Mouse (Mus musculus) CH12.LX (cell line): Measurements from ENCODE around the gene Stom. TPM values are rescaled to one million over a fixed set of nuclear protein-coding genes. Genes with fewer than 3 reads are reported as not detected.

Experiments used
- DNase-seq: peaks from one replicate; pipeline ENCODE4 v3.0.0-alpha.2; 2013; ENCODE audit errors: extremely low read depth
- H3K27ac ChIP-seq: 2 replicates; pipeline ENCODE4 v1.5.1; 2012; ENCODE audit warnings: low read depth, mild to moderate bottlenecking, control low read depth, moderate library complexity; ENCODE audit not compliant: insufficient read depth
- H3K27me3 ChIP-seq: replicated peaks from 2 replicates; pipeline ENCODE3; 2012; ENCODE audit warnings: inconsistent platforms
- H3K36me3 ChIP-seq, 2 experiments: replicated peaks in 1 of 2; 2 replicates each; pipeline versions ENCODE3 to v1.6.1; 2012; ENCODE audit warnings: inconsistent platforms in 1 of 2, low read length in 1 of 2, mild to moderate bottlenecking in 1 of 2, mixed read lengths in 1 of 2, moderate library complexity in 1 of 2; ENCODE audit not compliant: control insufficient read depth in 1 of 2, insufficient read depth in 1 of 2
- H3K4me1 ChIP-seq, 2 experiments: 2 replicates each; pipeline ENCODE4 v1.6.1; 2012; ENCODE audit warnings: inconsistent platforms in 1 of 2, moderate library complexity in 1 of 2; ENCODE audit not compliant: insufficient read depth in 2 of 2, control insufficient read depth in 1 of 2
- H3K4me2 ChIP-seq: 2 replicates; pipeline ENCODE4 v1.6.1; 2012; ENCODE audit warnings: low read depth, mild to moderate bottlenecking, control low read depth; ENCODE audit not compliant: poor library complexity, insufficient read depth, severe bottlenecking
- H3K4me3 ChIP-seq, 3 experiments: fragments of 150-350 bp in 1 of 3; sonication (generic) in 1 of 3; replicated peaks in 1 of 3; 2 replicates each; pipeline versions ENCODE3 to v1.5.1; 2011 to 2012; ENCODE audit warnings: low read depth in 2 of 3, low read length in 2 of 3, mild to moderate bottlenecking in 2 of 3, moderate library complexity in 2 of 3, control low read depth in 1 of 3, improper control_type of control experiment in 1 of 3, inconsistent platforms in 1 of 3, mixed read lengths in 1 of 3; ENCODE audit not compliant: poor library complexity in 1 of 3
- H3K79me2 ChIP-seq: replicated peaks from 2 replicates; pipeline ENCODE4 v1.6.1; 2012; ENCODE audit warnings: mild to moderate bottlenecking, moderate library complexity; ENCODE audit not compliant: control insufficient read depth, poor library complexity, insufficient read depth, severe bottlenecking; ENCODE audit errors: extremely low read depth
- H3K9ac ChIP-seq: 2 replicates; pipeline ENCODE4 v1.6.1; 2012; ENCODE audit warnings: low read depth, mild to moderate bottlenecking, control low read depth, moderate library complexity; ENCODE audit not compliant: insufficient read depth
- H3K9me3 ChIP-seq: replicated peaks from 2 replicates; pipeline ENCODE3; 2012; ENCODE audit warnings: low read length, inconsistent platforms, mixed read lengths
- BHLHE40 ChIP-seq: IDR thresholded peaks from 2 replicates; pipeline ENCODE4 v1.6.1; 2011; ENCODE audit warnings: mild to moderate bottlenecking, low read depth, low read length, improper control_type of control experiment
- CHD1 ChIP-seq: IDR thresholded peaks from 2 replicates; pipeline ENCODE4 v1.6.1; 2012; ENCODE audit warnings: low read depth, low read length, improper control_type of control experiment, inconsistent platforms
- CTCF ChIP-seq, 2 experiments: IDR thresholded peaks in 1 of 2; conservative IDR thresholded peaks in 1 of 2; 2 replicates each; pipeline ENCODE4 v1.5.1; 2011 to 2012; ENCODE audit warnings: low read depth in 2 of 2, low read length in 2 of 2, improper control_type of control experiment in 1 of 2, inconsistent platforms in 1 of 2, mild to moderate bottlenecking in 1 of 2, moderate library complexity in 1 of 2
- E2F4 ChIP-seq: IDR thresholded peaks from 2 replicates; pipeline ENCODE4 v1.6.1; 2011; ENCODE audit warnings: low read depth, low read length, improper control_type of control experiment; ENCODE audit not compliant: insufficient replicate concordance
- EP300 ChIP-seq: IDR thresholded peaks from 2 replicates; pipeline ENCODE4 v1.6.1; 2011; ENCODE audit warnings: low read length, improper control_type of control experiment
- ETS1 ChIP-seq: conservative IDR thresholded peaks from 2 replicates; pipeline ENCODE4 v1.6.1; 2012; ENCODE audit warnings: low read depth, mild to moderate bottlenecking, inconsistent platforms, low read length, improper control_type of control experiment, moderate library complexity
- HCFC1 ChIP-seq: IDR thresholded peaks from 2 replicates; pipeline ENCODE4 v1.6.1; 2012; ENCODE audit warnings: low read depth, mild to moderate bottlenecking, inconsistent platforms, low read length, improper control_type of control experiment
- JUN ChIP-seq: IDR thresholded peaks from 2 replicates; pipeline ENCODE4 v1.6.1; 2011; ENCODE audit warnings: low read depth, mild to moderate bottlenecking, low read length, improper control_type of control experiment, moderate library complexity; ENCODE audit not compliant: insufficient read depth
- JUND ChIP-seq: conservative IDR thresholded peaks from 2 replicates; pipeline ENCODE4 v1.6.1; 2011; ENCODE audit warnings: low read depth, low read length, improper control_type of control experiment
- KAT2A ChIP-seq: IDR thresholded peaks from 2 replicates; pipeline ENCODE4 v1.6.1; 2012; ENCODE audit warnings: low read length, improper control_type of control experiment, inconsistent platforms; ENCODE audit not compliant: insufficient replicate concordance
- MAFK ChIP-seq: IDR thresholded peaks from 2 replicates; pipeline ENCODE4 v1.6.1; 2011; ENCODE audit warnings: low read length, improper control_type of control experiment; ENCODE audit not compliant: insufficient replicate concordance
- MAX ChIP-seq: IDR thresholded peaks from 2 replicates; pipeline ENCODE4 v1.6.1; 2011; ENCODE audit warnings: low read length, improper control_type of control experiment
- MAZ ChIP-seq: IDR thresholded peaks from 2 replicates; pipeline ENCODE4 v1.6.1; 2012; ENCODE audit warnings: low read depth, mild to moderate bottlenecking, inconsistent platforms, low read length, improper control_type of control experiment, moderate library complexity
- MEF2A ChIP-seq: IDR thresholded peaks from 2 replicates; pipeline ENCODE4 v1.6.1; 2014; ENCODE audit warnings: low read depth, mild to moderate bottlenecking, inconsistent platforms, low read length, improper control_type of control experiment, borderline replicate concordance
- MXI1 ChIP-seq: IDR thresholded peaks from 2 replicates; pipeline ENCODE4 v1.6.1; 2011; ENCODE audit warnings: mild to moderate bottlenecking, low read depth, low read length, improper control_type of control experiment
- MYC ChIP-seq: IDR thresholded peaks from 2 replicates; pipeline ENCODE4 v1.6.1; 2011; ENCODE audit warnings: low read depth, mild to moderate bottlenecking, improper control_type of control experiment, low read length
- NELFE ChIP-seq: IDR thresholded peaks from 2 replicates; pipeline ENCODE4 v1.6.1; 2011; ENCODE audit warnings: low read depth, low read length, improper control_type of control experiment
- NRF1 ChIP-seq: IDR thresholded peaks from 2 replicates; pipeline ENCODE4 v1.6.1; 2014; ENCODE audit warnings: low read depth, mild to moderate bottlenecking, inconsistent platforms, low read length, improper control_type of control experiment, moderate library complexity
- PAX5 ChIP-seq: IDR thresholded peaks from 2 replicates; pipeline ENCODE4 v1.6.1; 2012; ENCODE audit warnings: low read length, inconsistent platforms, mixed read lengths
- POLR2A ChIP-seq: IDR thresholded peaks from 2 replicates; pipeline ENCODE4 v1.6.1; 2011; ENCODE audit warnings: low read depth, mild to moderate bottlenecking, improper control_type of control experiment, low read length
- RCOR1 ChIP-seq: conservative IDR thresholded peaks from 2 replicates; pipeline ENCODE4 v1.6.1; 2012; ENCODE audit warnings: low read depth, mild to moderate bottlenecking, inconsistent platforms, low read length, improper control_type of control experiment
- SIN3A ChIP-seq: IDR thresholded peaks from 2 replicates; pipeline ENCODE4 v1.6.1; 2012; ENCODE audit warnings: low read length, improper control_type of control experiment, inconsistent platforms
- SMC3 ChIP-seq: IDR thresholded peaks from 2 replicates; pipeline ENCODE4 v1.6.1; 2011; ENCODE audit warnings: low read depth, low read length, improper control_type of control experiment
- TCF12 ChIP-seq: IDR thresholded peaks from 2 replicates; pipeline ENCODE4 v1.6.1; 2014; ENCODE audit warnings: low read depth, mild to moderate bottlenecking, inconsistent platforms, low read length, improper control_type of control experiment
- UBTF ChIP-seq: IDR thresholded peaks from 2 replicates; pipeline ENCODE4 v1.6.1; 2012; ENCODE audit warnings: low read depth, mild to moderate bottlenecking, inconsistent platforms, low read length, improper control_type of control experiment, moderate library complexity
- USF1 ChIP-seq: IDR thresholded peaks from 2 replicates; pipeline ENCODE4 v1.6.1; 2014; ENCODE audit warnings: low read depth, mild to moderate bottlenecking, inconsistent platforms, low read length, improper control_type of control experiment
- USF2 ChIP-seq: conservative IDR thresholded peaks from 2 replicates; pipeline ENCODE4 v1.6.1; 2011; ENCODE audit warnings: low read depth, low read length, improper control_type of control experiment
- ZC3H11A ChIP-seq: IDR thresholded peaks from 2 replicates; pipeline ENCODE4 v1.6.1; 2012; ENCODE audit warnings: low read depth, mild to moderate bottlenecking, inconsistent platforms, low read length, improper control_type of control experiment
- ZKSCAN1 ChIP-seq: IDR thresholded peaks from 2 replicates; pipeline ENCODE4 v1.6.1; 2012; ENCODE audit warnings: low read depth, inconsistent platforms, low read length, improper control_type of control experiment, borderline replicate concordance
- dilution Hi-C: fragments of 300-500 bp; cut with MboI; formaldehyde crosslinking; loops from 2 replicates; pipeline ENCODE4 v1.14.3; 2020; ENCODE audit warnings: low sequenced_read_pairs; ENCODE audit not compliant: extremely low pct_unique_long_range_greater_than_20kb, extremely low pct_ligation_motif_present
- in situ Hi-C: fragments of 300-500 bp; cut with MboI; formaldehyde crosslinking; loops from 3 replicates; pipeline ENCODE4 v1.14.3; 2019; ENCODE audit warnings: low sequenced_read_pairs, low pct_ligation_motif_present, low pct_unique_long_range_greater_than_20kb, mixed read lengths
- polyA plus RNA-seq: library from polyadenylated mRNA; unstranded; fragments of >175 nt; gene quantifications from 2 replicates; pipeline ENCODE4 v1.2.1, GENCODE M21; 2012; ENCODE audit warnings: low read depth; ENCODE audit not compliant: insufficient read length
- total RNA-seq, 2 experiments: library from RNA; depleted of rRNA; stranded (reverse); fragments of 300-350 nt in 1 of 2; fragments of >200 nt in 1 of 2; gene quantifications; 2 replicates each; pipeline ENCODE4 v1.2.3; 2012 to 2014

The Stom gene
- total and polyA plus RNA-seq, 3 experiments = 4.3 to 6.3 (median 5.8) TPM

DNA sequence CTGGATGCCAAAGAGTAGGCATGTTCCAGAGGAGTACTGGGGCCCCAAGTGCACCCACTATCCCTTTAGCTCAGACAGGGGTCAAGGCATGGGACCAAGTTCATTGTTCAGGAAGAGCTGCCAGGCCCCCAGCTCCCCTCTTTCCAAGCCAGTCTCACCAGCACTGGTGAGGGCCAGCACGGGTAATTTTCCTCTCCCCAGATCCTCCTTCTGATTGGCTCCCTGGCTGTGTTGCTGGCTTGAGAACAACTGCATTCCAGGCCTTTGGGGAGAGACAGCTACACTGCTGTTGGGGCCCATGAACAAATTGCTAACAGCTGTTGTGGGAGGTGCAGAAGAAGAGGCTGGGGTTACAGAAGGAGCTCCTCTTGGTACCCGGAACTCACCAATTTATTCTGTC is 63.2 kb downstream of the Stom start:
- H3K27ac ChIP-seq = no peak overlapping the region
- dilution Hi-C loops = no loop called here
- peaks cover 0 to 5% of the 10 kb centered on the region in 2 experiments for H3K36me3 ChIP-seq
- peaks cover 3 to 32% of the 10 kb centered on the region in 2 experiments; a peak in 3 of 4 replicates for H3K4me1 ChIP-seq
- no peaks in the 10 kb centered on the region for H3K9me3 ChIP-seq
- in situ Hi-C loops = no loop called here
- no peak overlapping the region for H3K9ac ChIP-seq
- TF ChIP-seq MAFK (no peak), ZC3H11A (no peak), SIN3A (no peak), NRF1 (no peak), NELFE (no peak), BHLHE40 (no peak), MAX (no peak), E2F4 (no peak), KAT2A (no peak), MEF2A (no peak), USF1 (no peak), USF2 (no peak), CTCF (conservative IDR thresholded peaks at IDR 0.05 in 1 of 2, IDR thresholded peaks at IDR 0.05 in 1 of 2; ENCODE audit: low read depth in 2 of 2, low read length in 2 of 2) (no peak), SMC3 (no peak), EP300 (no peak), RCOR1 (no peak), ZKSCAN1 (no peak), JUND (no peak), JUN (no peak)
- H3K4me2 ChIP-seq = no peak overlapping the region
- no peak overlapping the region for H3K4me3 ChIP-seq
- no peaks in the 10 kb centered on the region for H3K79me2 ChIP-seq
- no peaks in the 10 kb centered on the region for H3K27me3 ChIP-seq
- DNase-seq = no peak

DNA sequence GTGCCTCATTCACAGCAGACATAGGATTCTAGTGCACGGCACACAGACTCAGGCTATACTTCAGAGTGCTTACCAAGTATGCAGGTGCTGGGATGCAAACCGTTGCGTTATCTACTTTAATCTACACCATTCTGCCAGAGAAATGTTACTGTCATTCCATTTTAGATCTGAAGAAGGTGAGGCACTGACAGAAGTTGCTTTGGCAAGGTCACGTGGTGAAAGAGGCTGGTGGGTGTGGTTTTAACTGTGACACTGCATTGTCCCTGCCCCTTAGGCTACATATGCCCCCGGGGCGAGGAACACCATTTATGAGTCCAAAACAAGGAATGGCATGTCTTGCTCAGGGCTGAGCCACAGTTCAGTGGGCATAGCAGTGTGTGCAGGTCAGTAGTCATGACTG is 63.9 kb downstream of the Stom start:
- H3K9me3 ChIP-seq = no peaks in the 10 kb centered on the region
- H3K36me3 ChIP-seq = peaks cover 0 to 6% of the 10 kb centered on the region in 2 experiments
- no peak for DNase-seq
- no peaks in the 10 kb centered on the region for H3K27me3 ChIP-seq
- dilution Hi-C loops = no loop called here
- H3K4me1 ChIP-seq = peaks cover 3 to 27% of the 10 kb centered on the region in 2 experiments; a peak in 3 of 4 replicates
- in situ Hi-C loops = no loop called here
- H3K9ac ChIP-seq = no peak overlapping the region
- no peak overlapping the region for H3K4me2 ChIP-seq
- H3K27ac ChIP-seq = no peak overlapping the region
- no peaks in the 10 kb centered on the region for H3K79me2 ChIP-seq
- TF ChIP-seq MAFK = no peak
- no peak for TF ChIP-seq TCF12
- no peak for TF ChIP-seq POLR2A
- no peak for TF ChIP-seq MXI1
- no peak for TF ChIP-seq HCFC1
- no peak for TF ChIP-seq EP300
- TF ChIP-seq SIN3A = no peak
- no peak for TF ChIP-seq CHD1
- no peak for TF ChIP-seq CTCF (conservative IDR thresholded peaks at IDR 0.05 in 1 of 2, IDR thresholded peaks at IDR 0.05 in 1 of 2; ENCODE audit: low read depth in 2 of 2, low read length in 2 of 2)
- no peak for TF ChIP-seq MAZ
- TF ChIP-seq NELFE = no peak
- TF ChIP-seq KAT2A = no peak
- TF ChIP-seq RCOR1 = no peak
- no peak for TF ChIP-seq MYC
- TF ChIP-seq PAX5 = no peak
- no peak for TF ChIP-seq MEF2A
- TF ChIP-seq ETS1 = no peak
- no peak for TF ChIP-seq UBTF
- no peak for TF ChIP-seq SMC3
- no peak for TF ChIP-seq USF1
- no peak overlapping the region for H3K4me3 ChIP-seq
